Mouse (Mus musculus) limb, embryonic 10.5 days (tissue): ENCODE measurements around the gene Cd28. TPM values are rescaled to one million over a fixed set of nuclear protein-coding genes. Genes with fewer than 3 reads are reported as not detected.

Experiments
- DNase-seq: peaks from one replicate; pipeline ENCODE4 v3.0.0-alpha.2; 2017; ENCODE audit warnings: low spot score
- H3K27ac ChIP-seq: fragments of 300-500 bp; sonication (generic); 2 replicates; pipeline ENCODE4 v1.5.1; 2016; ENCODE audit warnings: mild to moderate bottlenecking
- H3K27me3 ChIP-seq: fragments of 300-500 bp; sonication (generic); 2 replicates; pipeline ENCODE4 v1.6.1; 2016; ENCODE audit warnings: low read depth, mild to moderate bottlenecking; ENCODE audit not compliant: poor library complexity, severe bottlenecking
- H3K36me3 ChIP-seq: fragments of 300-500 bp; sonication (generic); 2 replicates; pipeline ENCODE4 v1.6.1; 2016; ENCODE audit warnings: mild to moderate bottlenecking, moderate library complexity
- H3K4me1 ChIP-seq: fragments of 300-500 bp; sonication (generic); 2 replicates; pipeline ENCODE4 v1.6.1; 2016
- H3K4me3 ChIP-seq: fragments of 300-500 bp; sonication (generic); 2 replicates; pipeline ENCODE4 v1.5.1; 2016; ENCODE audit warnings: mild to moderate bottlenecking, moderate library complexity
- H3K9me3 ChIP-seq: fragments of 300-500 bp; sonication (generic); replicated peaks from 2 replicates; pipeline ENCODE4 v1.6.1; 2016; ENCODE audit warnings: mild to moderate bottlenecking
- WGBS: fragments of 180-500 bp; shearing (Covaris S2); methylation state at CpG from one replicate; pipeline ENCODE4 v1.1.7; 2016; 5-methylcytosine and 5-hydroxymethylcytosine counted together
- polyA plus RNA-seq: library from polyadenylated mRNA; unstranded; fragments of >200 nt; fragmentation: Nextera tagmentation; extraction: Ambion mirVana; gene quantifications from 2 replicates; pipeline ENCODE4 v1.2.1, GENCODE M21; 2016

Gene Cd28
- polyA plus RNA-seq, 1 experiment from 2014 or later, result 0.09 TPM

DNA sequence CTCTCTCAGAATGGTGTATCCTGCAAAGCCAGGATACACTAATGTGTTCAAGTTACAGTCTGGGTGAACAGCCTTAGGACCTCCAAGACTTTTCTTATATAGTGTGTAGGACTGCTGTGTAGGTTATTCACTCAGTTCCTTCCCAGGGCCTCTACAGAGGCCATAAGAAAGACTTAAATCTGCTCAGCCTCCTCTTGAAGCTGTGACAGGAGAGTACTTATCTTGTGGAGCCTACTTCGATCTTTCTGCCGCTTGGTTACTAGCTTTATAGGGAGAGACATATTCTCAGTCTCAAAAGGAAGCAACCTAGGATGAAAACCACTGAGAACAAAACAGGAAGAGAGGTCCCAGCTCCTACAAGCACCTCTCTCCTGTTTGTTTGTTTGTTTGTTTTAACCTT, 62.6 kb downstream of the Cd28 start:
- Histone ChIP-seq H3K4me3 (no peak overlapping the region), H3K9me3 (no peaks in the 10 kb centered on the region), H3K27me3 (no peaks in the 10 kb centered on the region), H3K36me3 (no peaks in the 10 kb centered on the region), H3K4me1 (no peaks in the 10 kb centered on the region), H3K27ac (no peak overlapping the region)
- WGBS, result 94% methylated on average over 2 of the region's 2 CpGs
- DNase-seq, result no peak

GRCm38 (mm10) chr1:60781666-60782065, 65.1 kb downstream of the Cd28 start:
- Histone ChIP-seq H3K27me3 (no peaks in the 10 kb centered on the region), H3K4me1 (no peaks in the 10 kb centered on the region), H3K36me3 (no peaks in the 10 kb centered on the region), H3K4me3 (no peak overlapping the region), H3K9me3 (no peaks in the 10 kb centered on the region), H3K27ac (no peak overlapping the region)
- WGBS, result 88% methylated on average over 4 of the region's 4 CpGs
- DNase-seq, result no peak

DNA sequence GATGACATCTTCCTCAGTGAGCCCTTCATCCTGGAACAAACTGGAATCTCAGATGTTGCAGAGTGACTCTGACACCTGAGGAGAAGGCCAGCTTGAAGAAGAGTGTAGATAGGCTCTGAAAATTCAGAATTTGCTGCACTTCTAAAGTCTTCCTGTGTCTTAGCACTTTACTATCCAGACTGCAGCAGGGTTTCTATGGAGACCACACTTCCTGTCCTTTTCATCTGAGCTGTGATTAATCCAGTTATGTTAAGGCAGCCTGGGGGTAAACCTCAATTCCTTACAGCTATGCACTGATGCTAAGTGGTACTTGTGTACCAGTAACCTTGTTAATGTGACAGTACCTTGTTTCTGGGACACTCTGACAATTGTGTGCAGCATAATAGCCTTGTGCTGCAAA, 77.1 kb downstream of the Cd28 start:
- no peaks in the 10 kb centered on the region for H3K36me3 ChIP-seq
- H3K4me3 ChIP-seq, result no peak overlapping the region
- H3K9me3 ChIP-seq, result no peaks in the 10 kb centered on the region
- no peaks in the 10 kb centered on the region for H3K27me3 ChIP-seq
- no peak overlapping the region for H3K27ac ChIP-seq
- H3K4me1 ChIP-seq, result peaks cover 5% of the 10 kb centered on the region
- no peak for DNase-seq

GRCm38 (mm10) chr1:60795677-60796205, 79.1 kb downstream of the Cd28 start:
- Histone ChIP-seq H3K36me3 (no peaks in the 10 kb centered on the region), H3K4me3 (no peak overlapping the region), H3K27ac (no peak overlapping the region), H3K9me3 (no peaks in the 10 kb centered on the region), H3K27me3 (no peaks in the 10 kb centered on the region), H3K4me1 (peaks cover 5% of the 10 kb centered on the region)
- WGBS, result 71% methylated on average over 3 of the region's 3 CpGs
- no peak for DNase-seq

GRCm38 (mm10) chr1:60799795-60800345, 83.3 kb downstream of the Cd28 start:
- Histone ChIP-seq H3K4me1 (no peaks in the 10 kb centered on the region), H3K27me3 (no peaks in the 10 kb centered on the region), H3K9me3 (no peaks in the 10 kb centered on the region), H3K36me3 (no peaks in the 10 kb centered on the region), H3K27ac (no peak overlapping the region), H3K4me3 (no peak overlapping the region)
- WGBS, result 68% methylated on average over 1 of the region's 1 CpGs
- no peak for DNase-seq

DNA sequence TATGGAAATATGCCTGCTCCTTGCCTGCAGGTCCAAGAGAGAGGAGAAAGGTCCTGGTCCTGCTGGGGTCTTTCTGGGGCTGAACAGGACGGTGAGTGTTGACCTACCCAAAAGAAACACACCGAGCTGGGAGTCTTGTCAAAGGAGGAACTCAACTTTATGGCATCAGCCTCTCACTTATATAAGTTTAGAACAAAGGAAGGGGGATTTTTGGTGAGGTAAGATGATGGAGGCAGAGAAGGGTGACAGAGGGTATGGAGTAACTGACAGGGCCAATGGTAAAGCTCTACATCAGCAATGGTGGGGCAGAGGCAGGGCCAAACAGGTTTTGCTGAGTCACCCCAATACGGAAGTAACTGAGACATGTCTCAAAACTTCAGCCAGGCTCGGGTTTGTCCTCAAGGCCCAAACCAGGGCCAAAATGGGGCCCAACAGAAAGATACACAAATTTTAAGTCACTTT, 84.6 kb downstream of the Cd28 start:
- H3K4me3 ChIP-seq, result no peak overlapping the region
- no peak overlapping the region for H3K27ac ChIP-seq
- DNase-seq, result no peak
- 91% methylated on average over 4 of the region's 4 CpGs for WGBS
- H3K27me3 ChIP-seq, result no peaks in the 10 kb centered on the region
- no peaks in the 10 kb centered on the region for H3K9me3 ChIP-seq
- no peaks in the 10 kb centered on the region for H3K36me3 ChIP-seq
- no peaks in the 10 kb centered on the region for H3K4me1 ChIP-seq

- WGBS, result 90% methylated on average over 4 of the region's 4 CpGs
- H3K27me3 ChIP-seq, result no peaks in the 10 kb centered on the region
Observed at GRCm38 (mm10) chr1:60803128-60803824, 86.7 kb downstream of the Cd28 start.

DNA sequence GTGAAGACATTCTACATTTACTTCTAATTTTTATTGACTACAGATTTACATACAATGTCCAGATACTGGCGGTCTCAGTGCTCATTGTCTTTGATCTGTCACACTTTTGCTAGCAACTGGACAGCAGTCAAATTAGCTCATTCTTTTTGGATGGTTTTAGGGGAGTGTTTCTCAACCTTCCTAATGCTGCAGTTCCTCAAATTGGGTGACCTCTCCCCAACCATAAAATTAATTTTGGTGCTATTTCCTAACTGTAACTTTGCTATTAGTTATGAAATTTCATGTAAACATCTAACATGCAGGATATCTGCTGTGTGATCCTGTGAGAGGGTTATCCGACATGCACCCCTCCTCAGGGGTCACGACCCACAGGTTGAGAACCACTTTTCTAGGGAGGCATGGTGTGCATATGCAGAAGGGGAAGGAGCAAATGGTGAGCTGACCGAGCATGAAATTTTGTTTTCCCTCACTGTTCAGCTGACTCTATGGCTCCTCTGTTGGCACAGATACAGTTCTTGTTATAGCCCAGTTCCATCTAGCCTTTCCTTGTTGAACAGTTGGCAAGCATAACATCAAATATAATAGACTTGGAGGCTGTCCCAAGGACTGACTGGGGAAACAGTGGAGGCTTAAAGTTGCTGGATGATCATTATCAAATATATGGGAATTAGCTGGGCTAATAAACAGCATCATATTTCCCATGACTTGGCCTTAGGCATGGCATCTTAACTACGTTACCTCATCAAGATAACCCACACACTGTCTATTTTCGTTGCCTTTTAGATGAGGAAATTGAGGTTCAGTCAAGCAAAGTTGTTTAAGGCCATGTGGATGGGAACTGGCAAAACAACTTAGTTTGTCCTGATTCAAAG, 87.5 kb downstream of the Cd28 start:
- Histone ChIP-seq H3K4me3 (no peak overlapping the region), H3K27me3 (no peaks in the 10 kb centered on the region), H3K4me1 (no peaks in the 10 kb centered on the region), H3K27ac (no peak overlapping the region), H3K9me3 (no peaks in the 10 kb centered on the region), H3K36me3 (no peaks in the 10 kb centered on the region)
- DNase-seq, result no peak
- 92% methylated on average over 6 of the region's 6 CpGs for WGBS

More at GRCm38 (mm10) chr1:60803128-60803824, 86.7 kb downstream of the Cd28 start:
- Histone ChIP-seq H3K4me1 (no peaks in the 10 kb centered on the region), H3K36me3 (no peaks in the 10 kb centered on the region), H3K9me3 (no peaks in the 10 kb centered on the region), H3K4me3 (no peak overlapping the region), H3K27ac (no peak overlapping the region)
- no peak for DNase-seq

DNA sequence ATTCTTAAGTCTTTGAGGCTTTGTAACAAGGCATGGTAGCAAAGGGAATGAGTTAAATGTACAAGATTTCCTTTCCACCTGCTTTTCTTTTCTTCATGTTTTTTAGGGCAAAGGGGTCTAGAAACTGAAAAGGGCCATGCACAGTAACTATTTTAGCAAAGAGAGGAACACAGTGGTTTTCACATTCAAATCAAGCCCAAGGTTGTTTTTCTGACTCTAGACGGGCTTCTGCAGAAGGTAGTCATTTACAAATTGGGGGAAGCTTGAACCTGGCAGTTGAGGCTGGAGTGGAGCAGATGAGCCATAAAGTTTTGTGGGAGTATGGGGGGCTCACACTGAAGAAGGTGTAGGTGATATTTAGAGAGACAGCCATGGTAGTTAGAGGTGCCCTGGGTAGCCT, 88.6 kb downstream of the Cd28 start:
- no peak for DNase-seq
- H3K9me3 ChIP-seq, result no peaks in the 10 kb centered on the region
- H3K4me1 ChIP-seq, result no peaks in the 10 kb centered on the region
- H3K27me3 ChIP-seq, result no peaks in the 10 kb centered on the region
- WGBS, result 76% methylated on average over 1 of the region's 1 CpGs
- no peak overlapping the region for H3K27ac ChIP-seq
- no peak overlapping the region for H3K4me3 ChIP-seq
- no peaks in the 10 kb centered on the region for H3K36me3 ChIP-seq

DNA sequence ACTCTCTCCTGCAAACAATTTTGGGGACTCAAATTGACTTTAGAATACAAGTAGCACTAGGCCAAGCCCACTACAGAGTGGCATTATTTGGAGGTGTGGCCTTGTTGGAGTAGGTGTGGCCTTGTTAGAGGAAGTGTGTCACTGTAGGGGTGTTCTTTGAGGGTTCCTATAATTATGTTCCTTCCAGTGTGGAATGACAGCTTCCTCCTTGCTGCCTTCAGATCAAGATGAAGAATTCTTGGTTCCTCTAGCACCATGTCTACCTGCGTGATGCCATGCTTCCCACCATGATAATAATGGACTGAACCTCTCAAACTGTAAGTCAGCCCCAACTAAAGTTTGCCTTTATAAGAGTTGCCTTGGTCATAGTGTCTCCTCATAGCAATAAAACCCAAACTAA, 91.1 kb downstream of the Cd28 start:
- 100% methylated on average over 1 of the region's 1 CpGs for WGBS
- DNase-seq, result no peak
- Histone ChIP-seq H3K27me3 (no peaks in the 10 kb centered on the region), H3K4me1 (no peaks in the 10 kb centered on the region), H3K9me3 (no peaks in the 10 kb centered on the region), H3K4me3 (no peak overlapping the region), H3K36me3 (no peaks in the 10 kb centered on the region), H3K27ac (no peak overlapping the region)

DNA sequence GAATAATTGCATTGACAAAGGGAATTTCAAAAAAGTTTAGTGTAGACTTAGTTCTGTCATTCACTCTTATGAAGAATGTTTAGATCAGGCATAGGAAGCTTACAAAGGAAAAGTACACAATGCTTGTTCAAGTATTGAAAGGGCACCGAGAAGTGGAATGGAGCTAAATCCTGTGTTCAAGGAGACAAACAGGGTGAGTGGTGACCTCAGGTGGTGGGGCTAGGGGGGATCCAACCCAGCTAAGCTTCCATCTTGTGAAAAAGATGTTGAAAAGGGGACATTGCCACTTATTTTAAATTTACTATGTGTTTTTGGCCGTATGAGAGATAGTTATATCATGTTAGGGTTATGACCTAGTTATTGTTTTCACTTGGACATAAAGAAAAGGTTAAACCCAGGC, 91.9 kb downstream of the Cd28 start:
- Histone ChIP-seq H3K36me3 (no peaks in the 10 kb centered on the region), H3K27me3 (no peaks in the 10 kb centered on the region), H3K4me3 (no peak overlapping the region), H3K27ac (no peak overlapping the region), H3K9me3 (no peaks in the 10 kb centered on the region), H3K4me1 (no peaks in the 10 kb centered on the region)
- DNase-seq, result no peak
- 91% methylated on average over 2 of the region's 2 CpGs for WGBS

GRCm38 (mm10) chr1:60809166-60809565, 92.6 kb downstream of the Cd28 start:
- Histone ChIP-seq H3K4me1 (no peaks in the 10 kb centered on the region), H3K4me3 (no peak overlapping the region), H3K9me3 (no peaks in the 10 kb centered on the region), H3K36me3 (no peaks in the 10 kb centered on the region), H3K27ac (no peak overlapping the region), H3K27me3 (no peaks in the 10 kb centered on the region)
- DNase-seq, result no peak
- WGBS, result 91% methylated on average over 12 of the region's 12 CpGs

- Histone ChIP-seq H3K9me3 (no peaks in the 10 kb centered on the region), H3K27me3 (no peaks in the 10 kb centered on the region), H3K4me3 (no peak overlapping the region), H3K27ac (no peak overlapping the region), H3K4me1 (no peaks in the 10 kb centered on the region), H3K36me3 (no peaks in the 10 kb centered on the region)
- DNase-seq, result no peak
Observed at GRCm38 (mm10) chr1:60810821-60811220, 94.2 kb downstream of the Cd28 start.
